Mouse (Mus musculus): Measurements from ENCODE around the gene Gm44.
"Not testable (repeated sequence)": the region's sequence is repeated elsewhere in the genome, so short reads cannot be mapped to it uniquely, and the experiment has no call there.

Gene Gm44

DNA sequence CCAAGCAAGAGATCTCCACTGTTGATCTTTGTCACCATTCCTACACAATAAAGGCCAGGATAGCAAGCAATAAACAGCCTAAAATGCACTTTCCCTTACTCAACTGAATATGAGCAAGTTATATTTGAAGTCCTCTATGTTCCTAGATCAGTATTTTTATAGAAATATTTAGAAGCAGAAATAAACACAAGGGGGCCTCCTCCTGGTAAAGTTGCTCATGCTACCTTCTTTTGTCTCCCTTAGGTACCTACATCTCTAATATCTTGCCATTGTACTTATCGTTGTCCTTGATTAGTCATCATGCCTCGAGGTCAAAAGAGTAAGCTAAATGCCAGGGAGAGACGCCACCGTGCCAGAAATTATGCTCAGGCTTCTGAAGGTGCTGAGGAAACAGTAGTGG, at the start of gene Gm44:
Gene Gm44, plus strand, starts transcription at position 301 of the 400 bp plus-strand sequence.
- DNase-seq (ENCODE audit: low spot score), result no peak

DNA sequence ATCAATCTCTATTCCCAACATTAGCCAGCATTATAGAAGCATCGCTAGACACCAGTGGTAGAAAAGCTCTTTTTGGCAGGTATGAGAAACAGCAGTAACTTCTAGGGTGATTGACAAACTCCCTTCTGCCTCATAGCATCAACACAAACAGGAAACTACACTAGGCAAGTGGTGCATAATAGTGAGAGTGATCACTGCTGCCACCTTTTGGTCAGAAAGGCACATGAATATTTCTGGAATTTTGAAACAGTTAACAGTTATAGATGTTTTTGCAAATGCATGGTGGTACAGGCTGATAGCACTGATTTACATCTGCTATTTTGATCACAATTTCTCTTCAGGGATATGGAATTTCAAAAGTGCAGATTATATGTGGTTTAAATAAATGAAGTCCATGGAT, 36.0 kb downstream of the Gm44 start:
- DNase-seq (ENCODE audit: low spot score), result no peak

- DNase-seq (ENCODE audit: low spot score), result not testable (repeated sequence)
Measured at GRCm38 (mm10) chrX:90938211-90938610, 46.3 kb downstream of the Gm44 start.
